Mouse (Mus musculus) heart, embryonic 12.5 days (tissue): ENCODE results near the gene Taf5l. TPM values are rescaled to one million over a fixed set of nuclear protein-coding genes. Genes with fewer than 3 reads are reported as not detected.

ENCODE experiments used
- ATAC-seq: fragments of 200-750 bp; cut with Nextera tagmentation; 2 replicates; pipeline ENCODE4 v1.8.0; 2017; ENCODE audit warnings: moderate TSS enrichment, moderate library complexity; ENCODE audit not compliant: insufficient number of reproducible peaks, low FRiP score
- H3K27ac ChIP-seq: fragments of 300-500 bp; sonication (generic); 2 replicates; pipeline ENCODE4 v1.5.1; 2016; ENCODE audit warnings: mild to moderate bottlenecking, moderate library complexity; ENCODE audit not compliant: poor library complexity, severe bottlenecking
- H3K27me3 ChIP-seq: fragments of 300-500 bp; sonication (generic); replicated peaks from 2 replicates; pipeline ENCODE4 v1.6.1; 2016; ENCODE audit warnings: mild to moderate bottlenecking, moderate library complexity
- H3K36me3 ChIP-seq: fragments of 300-500 bp; sonication (generic); 2 replicates; pipeline ENCODE4 v1.6.1; 2016; ENCODE audit warnings: mild to moderate bottlenecking, moderate library complexity
- H3K4me1 ChIP-seq: fragments of 300-500 bp; sonication (generic); replicated peaks from 2 replicates; pipeline ENCODE4 v1.6.1; 2016; ENCODE audit warnings: mild to moderate bottlenecking
- H3K4me2 ChIP-seq: fragments of 300-500 bp; sonication (generic); 2 replicates; pipeline ENCODE4 v1.6.1; 2016; ENCODE audit warnings: mild to moderate bottlenecking, moderate library complexity
- H3K4me3 ChIP-seq: fragments of 300-500 bp; sonication (generic); 2 replicates; pipeline ENCODE4 v1.5.1; 2016; ENCODE audit warnings: mild to moderate bottlenecking
- H3K9ac ChIP-seq: fragments of 300-500 bp; sonication (generic); 2 replicates; pipeline ENCODE4 v1.6.1; 2016; ENCODE audit warnings: mild to moderate bottlenecking, moderate library complexity
- H3K9me3 ChIP-seq: fragments of 300-500 bp; sonication (generic); replicated peaks from 2 replicates; pipeline ENCODE4 v1.6.1; 2016; ENCODE audit warnings: mild to moderate bottlenecking, moderate library complexity
- WGBS: fragments of 180-500 bp; shearing (Covaris S2); methylation state at CpG from one replicate; pipeline ENCODE4 v1.1.7; 2016; 5-methylcytosine and 5-hydroxymethylcytosine counted together
- polyA plus RNA-seq: library from polyadenylated mRNA; unstranded; fragments of >200 nt; fragmentation: Nextera tagmentation; extraction: Ambion mirVana; gene quantifications from 2 replicates; pipeline ENCODE4 v1.2.1, GENCODE M21; 2016

The Taf5l gene
- polyA plus RNA-seq, 1 experiment from 2014 or later = 32.2 TPM

- H3K27me3 ChIP-seq = no peaks in the 10 kb centered on the region
- H3K9me3 ChIP-seq = no peaks in the 10 kb centered on the region
- H3K4me3 ChIP-seq = no peak overlapping the region
- H3K4me2 ChIP-seq = no peak overlapping the region
- no peak for ATAC-seq
- H3K36me3 ChIP-seq = peaks cover 29% of the 10 kb centered on the region
- no peak overlapping the region for H3K9ac ChIP-seq
- peak overlapping the region; percentile 42; the same call in 1 of the 2 replicates for H3K27ac ChIP-seq
- peaks cover 19% of the 10 kb centered on the region for H3K4me1 ChIP-seq
- WGBS = 96% methylated on average over 3 of the region's 3 CpGs
Measured at GRCm38 (mm10) chr8:124011989-124012586, 9.1 kb downstream of the Taf5l start.

DNA sequence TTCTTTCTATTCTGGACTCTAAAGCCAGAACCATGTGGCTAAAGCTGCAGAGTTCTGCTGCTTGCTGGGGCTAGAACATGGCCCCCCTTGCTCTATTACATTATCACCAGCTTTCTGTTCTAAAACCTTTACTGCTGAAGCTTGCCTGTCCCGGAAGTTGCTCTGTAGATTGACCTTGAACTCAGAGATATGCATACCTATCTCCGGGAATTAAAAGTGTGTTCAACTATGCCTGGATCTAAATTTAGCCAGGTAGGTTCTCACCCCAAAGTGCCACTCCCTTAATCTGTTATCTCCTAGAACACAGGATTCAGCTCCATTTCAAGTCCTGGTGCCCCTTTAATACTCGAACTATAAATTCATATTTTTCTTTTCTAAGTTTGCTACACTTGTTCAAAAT, 9.6 kb downstream of the Taf5l start:
- Histone ChIP-seq H3K9me3 (no peaks in the 10 kb centered on the region), H3K9ac (no peak overlapping the region), H3K27me3 (no peaks in the 10 kb centered on the region), H3K4me3 (no peak overlapping the region), H3K4me1 (peaks cover 17% of the 10 kb centered on the region), H3K36me3 (peaks cover 34% of the 10 kb centered on the region), H3K27ac (peak overlapping the region; percentile 42; the same call in 1 of the 2 replicates), H3K4me2 (peak overlapping the region; percentile 14; the same call in 1 of the 2 replicates)
- 49% methylated on average over 3 of the region's 3 CpGs for WGBS
- ATAC-seq = no peak

DNA sequence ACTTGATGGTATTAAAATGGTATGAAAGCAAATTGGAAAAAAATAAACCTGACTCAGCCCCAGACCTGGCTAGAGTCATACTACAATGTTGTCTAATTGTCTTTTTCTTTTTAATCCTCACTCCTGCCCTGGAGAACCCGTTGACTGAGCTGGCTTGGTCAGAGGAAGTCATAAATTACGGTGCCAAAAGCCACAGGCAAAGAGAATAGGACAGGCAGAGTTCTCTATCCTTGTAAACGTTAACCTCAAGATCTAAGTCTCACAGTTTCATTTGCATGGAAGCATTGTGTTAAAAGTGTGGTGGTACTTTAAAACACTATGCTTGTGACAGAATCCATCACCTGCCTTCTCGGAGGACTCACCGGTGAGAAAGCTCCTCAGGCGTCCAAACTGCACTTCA, 13.4 kb downstream of the Taf5l start:
- Histone ChIP-seq H3K4me1 (peaks cover 14% of the 10 kb centered on the region), H3K9me3 (no peaks in the 10 kb centered on the region), H3K36me3 (peaks cover 72% of the 10 kb centered on the region), H3K27ac (no peak overlapping the region), H3K4me3 (no peak overlapping the region), H3K9ac (no peak overlapping the region), H3K4me2 (no peak overlapping the region), H3K27me3 (no peaks in the 10 kb centered on the region)
- no peak for ATAC-seq
- WGBS = 86% methylated on average over 6 of the region's 6 CpGs

DNA sequence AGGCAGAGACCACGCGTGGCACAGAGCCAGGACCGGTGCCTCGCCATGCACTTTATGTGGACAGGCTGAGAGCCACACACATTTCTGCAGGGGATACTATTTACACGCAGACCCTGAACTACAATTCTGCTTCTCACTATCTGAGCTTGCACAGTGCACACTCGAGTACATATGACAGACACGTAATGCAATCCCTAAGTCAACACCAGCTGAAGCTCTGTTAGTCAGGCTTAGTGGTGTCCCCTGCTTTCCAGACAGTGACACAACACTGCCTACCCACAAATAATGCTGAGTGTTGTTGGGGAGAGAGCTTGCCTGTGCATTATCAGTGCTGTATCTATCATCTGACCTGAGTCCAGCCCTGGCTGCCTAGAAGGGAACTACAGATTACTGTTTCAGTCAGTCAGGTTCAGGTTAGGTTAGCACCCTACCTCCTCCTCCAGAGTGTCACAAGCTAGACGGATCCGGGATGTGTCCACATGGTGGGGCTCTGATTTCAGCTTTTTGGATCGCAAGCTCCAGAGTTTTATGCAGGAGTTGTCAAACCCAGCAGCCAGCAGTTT, 18.6 kb downstream of the Taf5l start:
- H3K27me3 ChIP-seq = no peaks in the 10 kb centered on the region
- no peak overlapping the region for H3K27ac ChIP-seq
- H3K9ac ChIP-seq = no peak overlapping the region
- 0 out of 2 replicates have a peak, but pooled peaks have one; percentile 53 for ATAC-seq
- peaks cover 87% of the 10 kb centered on the region for H3K36me3 ChIP-seq
- no peak overlapping the region for H3K4me2 ChIP-seq
- H3K4me1 ChIP-seq = 0 out of 2 replicates have a peak, but pooled peaks cover 3% of the 10 kb centered on the region
- no peaks in the 10 kb centered on the region for H3K9me3 ChIP-seq
- WGBS = 92% methylated on average over 10 of the region's 10 CpGs
- H3K4me3 ChIP-seq = no peak overlapping the region

DNA sequence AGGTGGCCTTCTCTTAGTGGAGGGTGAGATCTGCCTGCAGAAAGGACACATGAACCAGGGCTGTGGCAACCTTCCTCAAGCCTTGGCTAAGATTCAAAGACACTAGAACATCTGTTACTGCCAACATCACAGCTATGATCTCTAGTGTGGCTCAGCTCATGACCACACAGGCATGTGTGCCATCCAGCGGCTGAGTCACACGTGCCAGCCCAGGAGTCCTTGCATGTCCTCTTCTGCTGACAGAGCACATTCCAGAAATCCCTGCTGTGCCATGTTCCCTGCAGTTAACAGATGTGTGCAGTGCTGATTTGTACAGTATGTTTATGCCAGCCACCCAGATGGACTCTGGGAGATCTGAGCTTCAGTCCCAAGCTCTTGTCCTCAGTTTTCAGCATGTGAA, 21.6 kb downstream of the Taf5l start:
- H3K36me3 ChIP-seq = peaks cover 79% of the 10 kb centered on the region
- H3K27ac ChIP-seq = no peak overlapping the region
- H3K9me3 ChIP-seq = no peaks in the 10 kb centered on the region
- no peaks in the 10 kb centered on the region for H3K27me3 ChIP-seq
- 78% methylated on average over 2 of the region's 2 CpGs for WGBS
- H3K4me2 ChIP-seq = no peak overlapping the region
- H3K4me1 ChIP-seq = peaks cover 5% of the 10 kb centered on the region; the same call in 1 of the 2 replicates
- no peak overlapping the region for H3K9ac ChIP-seq
- no peak overlapping the region for H3K4me3 ChIP-seq
- ATAC-seq = no peak

DNA sequence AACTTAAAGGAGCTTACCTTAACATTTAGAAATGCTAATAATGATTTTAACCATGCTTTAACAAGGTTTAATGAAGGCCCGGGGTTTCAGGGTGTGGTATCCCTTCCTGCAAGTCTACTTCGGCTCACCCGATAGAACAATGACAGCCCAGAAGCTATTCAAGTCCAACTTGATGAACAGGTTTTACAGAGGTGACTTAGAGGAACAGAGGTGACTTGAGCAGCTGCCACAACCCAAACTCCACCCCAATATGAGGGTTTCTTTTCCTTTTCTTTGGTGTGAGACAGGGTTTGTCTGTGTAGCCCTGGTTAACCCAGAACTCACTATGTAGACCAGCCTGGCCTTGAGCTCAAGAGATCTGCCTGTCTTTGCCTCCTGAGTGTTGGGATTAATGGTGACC, 27.2 kb downstream of the Taf5l start:
- WGBS = 91% methylated on average over 3 of the region's 3 CpGs
- H3K9ac ChIP-seq = no peak overlapping the region
- no peaks in the 10 kb centered on the region for H3K27me3 ChIP-seq
- no peak overlapping the region for H3K27ac ChIP-seq
- H3K4me1 ChIP-seq = peaks cover 24% of the 10 kb centered on the region
- peaks cover 43% of the 10 kb centered on the region for H3K36me3 ChIP-seq
- no peak overlapping the region for H3K4me2 ChIP-seq
- no peak overlapping the region for H3K4me3 ChIP-seq
- H3K9me3 ChIP-seq = no peaks in the 10 kb centered on the region
- no peak for ATAC-seq

- WGBS = 89% methylated on average over 5 of the region's 5 CpGs
- ATAC-seq = no peak
- Histone ChIP-seq H3K27me3 (no peaks in the 10 kb centered on the region), H3K4me1 (peaks cover 28% of the 10 kb centered on the region), H3K4me3 (no peak overlapping the region), H3K9ac (no peak overlapping the region), H3K36me3 (peaks cover 39% of the 10 kb centered on the region), H3K9me3 (no peaks in the 10 kb centered on the region), H3K4me2 (no peak overlapping the region), H3K27ac (no peak overlapping the region)
Measured at GRCm38 (mm10) chr8:123993597-123993996, 27.6 kb downstream of the Taf5l start.

DNA sequence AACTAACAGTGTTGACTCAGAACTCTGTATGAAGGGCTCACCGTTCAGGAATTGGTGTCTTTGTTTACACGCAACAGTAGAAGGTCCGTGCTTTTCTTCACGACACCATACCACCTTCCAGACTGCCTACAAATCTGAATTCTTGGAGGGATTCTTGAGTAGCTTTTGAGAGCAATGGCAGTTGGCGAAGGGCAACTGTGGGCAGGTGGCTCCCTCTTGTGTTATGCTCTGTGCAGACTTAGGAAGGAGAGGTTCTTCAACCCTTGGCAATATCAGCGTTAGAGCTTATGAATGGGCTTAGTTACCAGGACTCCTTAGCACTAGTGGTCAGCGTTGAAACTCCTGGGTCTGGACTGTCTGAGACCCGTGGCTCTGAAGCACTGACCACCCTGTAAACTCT, 28.6 kb downstream of the Taf5l start:
- Histone ChIP-seq H3K9me3 (no peaks in the 10 kb centered on the region), H3K27ac (no peak overlapping the region), H3K4me1 (peaks cover 33% of the 10 kb centered on the region), H3K4me3 (no peak overlapping the region), H3K36me3 (peaks cover 32% of the 10 kb centered on the region), H3K9ac (no peak overlapping the region), H3K4me2 (no peak overlapping the region), H3K27me3 (no peaks in the 10 kb centered on the region)
- 68% methylated on average over 8 of the region's 8 CpGs for WGBS
- no peak for ATAC-seq

DNA sequence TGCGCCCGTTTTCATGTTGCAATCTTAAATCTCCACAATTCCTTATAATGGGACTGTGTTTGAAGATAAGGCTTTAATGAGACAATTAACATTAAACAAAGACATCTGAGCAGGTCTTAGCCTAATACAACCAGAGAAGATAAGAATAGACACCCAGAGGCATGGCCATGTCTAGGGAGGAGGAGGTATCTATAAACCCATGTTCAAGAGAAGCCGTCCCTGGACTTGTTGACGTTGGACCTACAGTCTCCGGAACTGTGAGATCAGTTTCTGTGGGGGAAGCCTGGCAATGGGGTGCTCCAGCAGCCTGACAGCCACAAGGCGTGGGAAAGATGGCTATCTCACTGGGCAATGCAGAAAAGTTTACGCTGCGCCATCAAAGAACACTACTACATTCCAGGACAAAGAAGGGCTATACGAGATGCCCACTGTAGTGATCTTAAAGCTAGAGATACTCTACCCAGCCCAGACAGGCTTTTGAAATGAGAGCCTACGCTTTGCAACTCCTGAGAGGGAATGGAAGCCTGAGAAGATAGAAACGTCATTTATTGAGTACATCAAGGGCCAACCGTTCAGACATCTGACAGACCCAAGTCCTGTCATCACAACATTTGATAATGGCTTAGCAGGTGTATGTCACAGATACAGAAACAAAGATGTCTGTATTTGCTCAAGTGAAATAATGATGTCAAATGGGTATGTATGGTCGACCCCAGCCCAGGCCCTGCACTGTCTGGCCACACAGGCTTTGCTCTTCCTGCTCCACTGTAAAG, 30.7 kb downstream of the Taf5l start:
- H3K4me2 ChIP-seq = peak overlapping the region; percentile 29; the same call in 1 of the 2 replicates
- ATAC-seq = peak; percentile 46; the same call in 1 of the 2 replicates
- H3K36me3 ChIP-seq = peaks cover 14% of the 10 kb centered on the region
- H3K4me1 ChIP-seq = peaks cover 33% of the 10 kb centered on the region
- H3K4me3 ChIP-seq = no peak overlapping the region
- WGBS = 35% methylated on average over 13 of the region's 13 CpGs
- peak overlapping the region; percentile 6; the same call in 1 of the 2 replicates for H3K9ac ChIP-seq
- H3K27ac ChIP-seq = peak overlapping the region; percentile 32
- no peaks in the 10 kb centered on the region for H3K9me3 ChIP-seq
- no peaks in the 10 kb centered on the region for H3K27me3 ChIP-seq

- Histone ChIP-seq H3K9me3 (no peaks in the 10 kb centered on the region), H3K36me3 (peaks cover 5% of the 10 kb centered on the region; the same call in 1 of the 2 replicates), H3K4me2 (peak overlapping the region; percentile 40), H3K4me3 (no peak overlapping the region), H3K4me1 (peaks cover 28% of the 10 kb centered on the region), H3K27me3 (no peaks in the 10 kb centered on the region), H3K27ac (peak overlapping the region; percentile 88), H3K9ac (no peak overlapping the region; the same call in 1 of the 2 replicates)
- 7% methylated on average over 7 of the region's 7 CpGs for WGBS
- ATAC-seq = peak; percentile 45
Measured at GRCm38 (mm10) chr8:123989128-123989527, 32.1 kb downstream of the Taf5l start.

DNA sequence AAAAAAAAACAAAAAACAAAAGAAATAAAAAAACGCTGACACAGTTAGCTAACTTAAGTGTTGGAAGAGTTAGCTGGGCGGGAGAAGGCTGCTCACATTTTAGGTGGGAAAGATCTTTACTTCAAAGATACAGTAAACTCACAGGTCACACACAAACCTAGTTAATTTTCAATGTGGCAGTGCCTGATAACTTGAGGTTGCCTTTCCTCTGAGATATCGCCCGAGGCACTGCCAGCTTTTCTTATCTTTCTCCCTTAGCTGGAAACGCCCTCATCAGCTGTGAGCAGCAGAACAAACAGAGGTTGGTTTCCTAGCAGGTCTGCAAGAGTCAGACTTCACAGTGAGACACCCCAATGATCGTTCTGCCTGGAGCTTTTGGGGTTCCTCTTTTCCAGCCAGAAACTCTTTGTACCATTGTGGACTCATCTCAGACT, 32.6 kb downstream of the Taf5l start:
- Histone ChIP-seq H3K9ac (no peak overlapping the region; the same call in 1 of the 2 replicates), H3K27ac (peak overlapping the region; percentile 88), H3K36me3 (peaks cover 4% of the 10 kb centered on the region; the same call in 1 of the 2 replicates), H3K27me3 (no peaks in the 10 kb centered on the region), H3K4me2 (peak overlapping the region; percentile 40), H3K4me1 (peaks cover 28% of the 10 kb centered on the region), H3K9me3 (no peaks in the 10 kb centered on the region), H3K4me3 (no peak overlapping the region)
- 17% methylated on average over 6 of the region's 6 CpGs for WGBS
- ATAC-seq = peak; percentile 90
